Mouse (Mus musculus) heart, embryonic 13.5 days (tissue): ENCODE results near the gene Prss34. TPM values are rescaled to one million over a fixed set of nuclear protein-coding genes. Genes with fewer than 3 reads are reported as not detected.

Source experiments
- ATAC-seq: fragments of 200-750 bp; cut with Nextera tagmentation; 2 replicates; pipeline ENCODE4 v1.8.0; 2017; ENCODE audit warnings: moderate TSS enrichment; ENCODE audit not compliant: insufficient number of reproducible peaks, low FRiP score, low TSS enrichment; ENCODE audit errors: extremely low read depth
- H3K27ac ChIP-seq: fragments of 300-500 bp; sonication (generic); replicated peaks from 2 replicates; pipeline ENCODE4 v1.5.1; 2015; ENCODE audit warnings: moderate library complexity, mild to moderate bottlenecking, inconsistent platforms
- H3K27me3 ChIP-seq: fragments of 300-500 bp; sonication (generic); replicated peaks from 2 replicates; pipeline ENCODE4 v1.6.1; 2015; ENCODE audit warnings: mild to moderate bottlenecking, inconsistent platforms
- H3K36me3 ChIP-seq: fragments of 300-500 bp; sonication (generic); 2 replicates; pipeline ENCODE4 v1.6.1; 2015; ENCODE audit warnings: mild to moderate bottlenecking, inconsistent platforms
- H3K4me1 ChIP-seq: fragments of 300-500 bp; sonication (generic); 2 replicates; pipeline ENCODE4 v1.6.1; 2015; ENCODE audit warnings: inconsistent platforms
- H3K4me2 ChIP-seq: fragments of 300-500 bp; sonication (generic); 2 replicates; pipeline ENCODE4 v1.6.1; 2015; ENCODE audit warnings: inconsistent platforms, mild to moderate bottlenecking, moderate library complexity
- H3K4me3 ChIP-seq: fragments of 300-500 bp; sonication (generic); 2 replicates; pipeline ENCODE4 v1.5.1; 2015; ENCODE audit warnings: moderate library complexity, mild to moderate bottlenecking, inconsistent platforms
- H3K9ac ChIP-seq: fragments of 300-500 bp; sonication (generic); 2 replicates; pipeline ENCODE4 v1.6.1; 2015; ENCODE audit warnings: inconsistent platforms, mild to moderate bottlenecking, moderate library complexity
- H3K9me3 ChIP-seq: fragments of 300-500 bp; sonication (generic); 2 replicates; pipeline ENCODE4 v1.6.1; 2016; ENCODE audit warnings: inconsistent platforms
- WGBS: fragments of 180-500 bp; shearing (Covaris S2); methylation state at CpG from one replicate; pipeline ENCODE4 v1.1.7; 2015; ENCODE audit warnings: mixed read lengths; 5-methylcytosine and 5-hydroxymethylcytosine counted together
- polyA plus RNA-seq: library from polyadenylated mRNA; unstranded; fragments of >200 nt; fragmentation: Nextera tagmentation; extraction: Ambion mirVana; gene quantifications from 2 replicates; pipeline ENCODE4 v1.2.1, GENCODE M21; 2015

Prss34 gene
- polyA plus RNA-seq, 1 experiment from 2014 or later: 0.16 TPM

DNA sequence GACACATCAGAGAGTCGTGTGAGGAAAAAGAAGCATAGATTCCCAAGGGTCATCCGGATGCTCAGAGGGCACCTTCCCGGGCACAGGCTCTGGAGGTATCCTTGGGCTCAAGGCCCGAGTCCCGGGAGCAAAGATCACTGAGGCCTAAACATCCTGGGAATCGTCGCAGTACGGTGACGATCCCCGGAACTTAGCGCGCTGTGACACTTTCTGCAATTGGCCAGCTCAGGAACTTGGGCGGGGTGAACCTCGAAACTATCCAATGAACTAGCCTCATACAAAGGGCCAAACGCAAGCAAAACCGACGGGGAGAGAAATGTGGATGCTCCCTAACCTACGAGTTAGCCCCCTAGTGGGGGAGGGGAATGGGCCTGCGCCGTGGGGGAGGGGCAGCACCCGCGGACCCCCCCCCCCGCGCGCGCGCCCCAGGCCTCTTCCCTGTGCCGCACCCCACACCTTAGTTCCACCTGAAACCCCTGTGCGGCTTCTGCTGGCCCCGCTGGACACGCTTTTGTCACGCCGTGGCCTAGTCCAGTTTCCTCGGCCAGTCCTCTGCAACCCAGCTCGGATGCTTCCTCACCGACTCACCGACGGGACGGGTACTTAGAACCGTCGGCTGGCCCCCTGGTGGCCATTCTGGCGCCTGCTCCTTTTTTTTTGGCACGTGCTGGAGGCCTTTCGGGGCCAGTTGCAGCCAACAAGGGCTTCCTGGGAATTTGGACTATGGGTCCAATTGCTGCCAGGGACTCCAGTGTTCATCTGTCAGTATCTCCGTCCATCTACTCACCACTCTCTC is 24.3 kb upstream of the Prss34 start:
- ATAC-seq: peak; percentile 72
- under 1% methylated on average over 35 of the region's 45 CpGs for WGBS
- H3K27me3 ChIP-seq: peaks cover 3% of the 10 kb centered on the region; the same call in 1 of the 2 replicates

GRCm38 (mm10) chr17:25274571-25275346 is 23.4 kb upstream of the Prss34 start, which contains the start of gene Ube2i:
TSS of gene Ube2i (minus strand) at chr17:25274622.
- H3K4me3 ChIP-seq: peak within 1 kb of the TSS; percentile 100
- 78% methylated on average over 9 of the region's 9 CpGs for WGBS
- peak within 1 kb of the TSS; percentile 99 for H3K9ac ChIP-seq
- no peaks in the 10 kb centered on the region for H3K9me3 ChIP-seq
- peaks cover 3% of the 10 kb centered on the region; the same call in 1 of the 2 replicates for H3K27me3 ChIP-seq
- H3K4me1 ChIP-seq: peaks cover 32% of the 10 kb centered on the region
- H3K4me2 ChIP-seq: peak within 1 kb of the TSS; percentile 89
- peaks cover 4% of the 10 kb centered on the region for H3K36me3 ChIP-seq
- peak within 1 kb of the TSS; percentile 97 for H3K27ac ChIP-seq
- ATAC-seq: no peak

More for the DNA sequence above, 24.3 kb upstream of the Prss34 start:
- H3K4me3 ChIP-seq: peak overlapping the region; percentile 100
- H3K4me2 ChIP-seq: peak overlapping the region; percentile 89
- H3K9ac ChIP-seq: peak overlapping the region; percentile 99
- peak overlapping the region; percentile 97 for H3K27ac ChIP-seq
- no peaks in the 10 kb centered on the region for H3K9me3 ChIP-seq
- peaks cover 36% of the 10 kb centered on the region for H3K4me1 ChIP-seq
- H3K36me3 ChIP-seq: peaks cover 12% of the 10 kb centered on the region

GRCm38 (mm10) chr17:25275833-25276232 is 22.4 kb upstream of the Prss34 start:
- H3K36me3 ChIP-seq: no peaks in the 10 kb centered on the region
- peaks cover 7% of the 10 kb centered on the region for H3K27me3 ChIP-seq
- peaks cover 22% of the 10 kb centered on the region for H3K4me1 ChIP-seq
- no peaks in the 10 kb centered on the region for H3K9me3 ChIP-seq
- 90% methylated on average over 3 of the region's 3 CpGs for WGBS
- H3K4me2 ChIP-seq: no peak overlapping the region
- H3K4me3 ChIP-seq: no peak overlapping the region
- no peak overlapping the region for H3K27ac ChIP-seq
- no peak for ATAC-seq
- H3K9ac ChIP-seq: no peak overlapping the region

- no peaks in the 10 kb centered on the region for H3K36me3 ChIP-seq
- H3K4me1 ChIP-seq: 0 out of 2 replicates have a peak, but pooled peaks cover 2% of the 10 kb centered on the region
- H3K4me2 ChIP-seq: peak overlapping the region; percentile 32
- 29% methylated on average over 11 of the region's 11 CpGs for WGBS
- H3K9ac ChIP-seq: no peak overlapping the region
- H3K4me3 ChIP-seq: no peak overlapping the region
- H3K9me3 ChIP-seq: no peaks in the 10 kb centered on the region
- H3K27me3 ChIP-seq: peaks cover 7% of the 10 kb centered on the region
- no peak for ATAC-seq
- no peak overlapping the region for H3K27ac ChIP-seq
Observed at GRCm38 (mm10) chr17:25282133-25282532, 16.1 kb upstream of the Prss34 start.

DNA sequence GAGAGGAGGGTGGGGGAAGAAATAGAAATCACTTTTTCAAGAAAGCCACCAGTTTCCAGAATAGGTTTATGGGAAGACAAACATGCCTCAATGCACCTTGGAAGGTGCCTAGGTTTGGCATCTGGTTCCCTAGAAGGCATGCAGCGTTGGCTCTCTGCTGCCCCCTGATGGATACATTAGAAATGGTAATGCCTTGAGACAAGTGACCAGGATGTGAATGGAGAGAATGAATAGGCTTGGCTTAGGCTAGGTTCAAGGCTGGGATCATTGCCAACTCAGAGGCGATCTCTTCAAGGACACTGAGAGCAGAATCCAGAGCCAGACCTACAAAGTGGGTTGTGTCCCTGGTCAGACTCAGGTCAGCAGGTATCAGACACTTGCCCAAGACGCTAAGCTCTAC is 13.2 kb upstream of the Prss34 start:
- Histone ChIP-seq H3K9ac (no peak overlapping the region), H3K27me3 (peaks cover 4% of the 10 kb centered on the region; the same call in 1 of the 2 replicates), H3K4me1 (0 out of 2 replicates have a peak, but pooled peaks cover 2% of the 10 kb centered on the region), H3K4me3 (no peak overlapping the region), H3K27ac (no peak overlapping the region), H3K9me3 (no peaks in the 10 kb centered on the region), H3K36me3 (no peaks in the 10 kb centered on the region), H3K4me2 (no peak overlapping the region)
- WGBS: 20% methylated on average over 3 of the region's 3 CpGs
- no peak for ATAC-seq

- Histone ChIP-seq H3K9me3 (no peaks in the 10 kb centered on the region), H3K36me3 (no peaks in the 10 kb centered on the region), H3K9ac (no peak overlapping the region), H3K27ac (no peak overlapping the region), H3K4me2 (no peak overlapping the region), H3K4me1 (0 out of 2 replicates have a peak, but pooled peaks cover 2% of the 10 kb centered on the region), H3K27me3 (peaks cover 11% of the 10 kb centered on the region), H3K4me3 (no peak overlapping the region)
- no peak for ATAC-seq
- 17% methylated on average over 4 of the region's 4 CpGs for WGBS
Observed at GRCm38 (mm10) chr17:25288842-25289241, 9.4 kb upstream of the Prss34 start.

DNA sequence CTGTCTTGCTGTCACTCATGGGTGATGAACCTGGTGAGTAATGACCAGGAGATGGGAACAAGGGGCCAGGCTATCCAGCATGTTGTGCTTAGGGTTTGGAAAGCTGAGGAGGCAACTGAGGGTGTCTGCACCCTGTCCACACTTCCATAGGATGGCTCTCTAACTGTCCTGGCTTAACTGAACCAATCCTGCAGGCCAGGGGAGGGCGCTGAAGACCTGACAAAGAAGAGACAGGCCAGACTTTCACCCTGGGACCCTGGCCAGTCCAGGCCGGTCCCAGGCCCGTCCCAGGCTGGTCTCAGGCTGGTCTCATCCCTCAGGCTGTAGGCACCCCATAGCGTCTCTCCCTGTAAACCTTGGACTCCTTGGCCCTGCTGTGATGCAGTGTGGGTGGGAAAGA is 7.8 kb upstream of the Prss34 start:
- Histone ChIP-seq H3K9ac (no peak overlapping the region), H3K4me3 (no peak overlapping the region), H3K27me3 (peaks cover 11% of the 10 kb centered on the region), H3K4me2 (no peak overlapping the region), H3K4me1 (no peaks in the 10 kb centered on the region), H3K36me3 (no peaks in the 10 kb centered on the region), H3K27ac (no peak overlapping the region), H3K9me3 (no peaks in the 10 kb centered on the region)
- 19% methylated on average over 4 of the region's 4 CpGs for WGBS
- ATAC-seq: no peak

DNA sequence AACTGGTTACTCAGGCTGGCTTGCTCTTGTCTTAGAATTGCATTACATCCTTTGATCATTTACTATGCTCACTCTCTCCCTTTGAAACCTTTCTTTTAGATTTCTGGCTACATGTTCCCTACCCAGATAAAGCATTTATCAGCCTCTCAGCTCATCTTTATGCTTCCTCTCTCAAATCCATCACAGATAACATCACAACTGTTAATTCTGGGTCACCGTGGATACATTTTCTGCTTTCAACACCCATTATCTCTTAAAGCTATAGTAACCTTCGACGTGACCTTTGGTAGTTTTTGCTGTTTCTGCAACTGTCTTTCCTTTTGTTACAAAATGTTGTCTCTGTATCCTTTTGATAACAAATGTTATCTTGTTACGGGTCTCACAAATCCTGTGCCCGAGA is 4.7 kb upstream of the Prss34 start:
- Histone ChIP-seq H3K27me3 (peaks cover 31% of the 10 kb centered on the region), H3K27ac (no peak overlapping the region), H3K4me1 (no peaks in the 10 kb centered on the region), H3K9ac (no peak overlapping the region), H3K4me2 (no peak overlapping the region), H3K4me3 (no peak overlapping the region), H3K36me3 (no peaks in the 10 kb centered on the region), H3K9me3 (no peaks in the 10 kb centered on the region)
- WGBS: 28% methylated on average over 5 of the region's 5 CpGs
- no peak for ATAC-seq

- ATAC-seq: no peak
- Histone ChIP-seq H3K27me3 (peaks cover 37% of the 10 kb centered on the region), H3K4me3 (no peak overlapping the region), H3K4me2 (no peak overlapping the region), H3K27ac (no peak overlapping the region), H3K9me3 (no peaks in the 10 kb centered on the region), H3K4me1 (no peaks in the 10 kb centered on the region), H3K9ac (no peak overlapping the region), H3K36me3 (no peaks in the 10 kb centered on the region)
- WGBS: 58% methylated on average over 1 of the region's 1 CpGs
Observed at GRCm38 (mm10) chr17:25294111-25294510, 4.1 kb upstream of the Prss34 start.

DNA sequence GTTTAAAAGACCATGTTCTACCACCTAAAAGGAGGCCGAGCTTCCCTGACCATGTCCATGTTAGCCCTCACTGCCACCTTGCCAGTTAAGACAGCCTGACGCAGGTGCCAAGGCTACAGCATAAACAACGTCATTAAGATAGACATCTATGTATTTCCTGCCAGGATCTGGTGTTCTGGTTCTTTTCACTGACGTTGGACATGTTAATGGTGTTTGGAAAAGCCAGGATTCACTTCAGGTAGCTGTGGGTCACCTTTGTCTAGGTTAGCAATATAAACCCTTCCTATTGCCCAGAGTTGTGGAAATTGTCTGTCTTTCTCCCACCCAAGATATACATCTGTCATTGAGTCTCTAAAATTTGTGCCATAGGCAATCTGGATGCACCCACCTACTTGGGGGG is 10.2 kb downstream of the Prss34 start, which contains the start of gene Prss28:
Gene Prss28 (plus strand): TSS at position 301 of the 400 bp plus-strand sequence.
- Histone ChIP-seq H3K4me3 (no peak within 1 kb of the TSS), H3K27ac (no peak within 1 kb of the TSS), H3K9ac (no peak within 1 kb of the TSS), H3K4me2 (no peak within 1 kb of the TSS), H3K27me3 (peaks cover 25% of the 10 kb centered on the region), H3K9me3 (no peaks in the 10 kb centered on the region), H3K36me3 (no peaks in the 10 kb centered on the region), H3K4me1 (no peaks in the 10 kb centered on the region)
- 52% methylated on average over 4 of the region's 4 CpGs for WGBS
- no peak for ATAC-seq

- Histone ChIP-seq H3K4me3 (no peak within 1 kb of the TSS), H3K36me3 (no peaks in the 10 kb centered on the region), H3K27ac (no peak within 1 kb of the TSS), H3K9ac (no peak within 1 kb of the TSS), H3K9me3 (no peaks in the 10 kb centered on the region), H3K27me3 (peaks cover 34% of the 10 kb centered on the region; the same call in 1 of the 2 replicates), H3K4me2 (no peak within 1 kb of the TSS), H3K4me1 (no peaks in the 10 kb centered on the region)
- WGBS: 66% methylated on average over 5 of the region's 5 CpGs
- no peak for ATAC-seq
Observed at GRCm38 (mm10) chr17:25318354-25318753, 20.2 kb downstream of the Prss34 start, which contains the start of gene Prss29. TSS of gene Prss29 (plus strand) at chr17:25318654.
